Mouse (Mus musculus) neutrophil, adult 5-6 weeks (primary cell): Measurements from ENCODE around the gene Acbd4. TPM values are rescaled to one million over a fixed set of nuclear protein-coding genes. Genes with fewer than 3 reads are reported as not detected.

Experiments used
- ATAC-seq: fragments of 151-379, 151-347 bp; 2 replicates; pipeline ENCODE4 v1.8.0; 2017; ENCODE audit warnings: mild to moderate bottlenecking, moderate TSS enrichment; ENCODE audit not compliant: insufficient number of reproducible peaks, poor library complexity, low FRiP score, severe bottlenecking; ENCODE audit errors: extremely low read depth
- total RNA-seq: library from RNA; stranded (forward); fragments of 200-1000 nt; gene quantifications from 2 replicates; pipeline ENCODE4 v1.2.3, GENCODE M21; 2017

Acbd4 gene
- total RNA-seq, 1 experiment from 2014 or later = 21.1 TPM

GRCm38 (mm10) chr11:103111301-103111700 is 9.8 kb downstream of the Acbd4 start:
- no peak for ATAC-seq

GRCm38 (mm10) chr11:103111881-103112551 is 10.5 kb downstream of the Acbd4 start:
- ATAC-seq = no peak

DNA sequence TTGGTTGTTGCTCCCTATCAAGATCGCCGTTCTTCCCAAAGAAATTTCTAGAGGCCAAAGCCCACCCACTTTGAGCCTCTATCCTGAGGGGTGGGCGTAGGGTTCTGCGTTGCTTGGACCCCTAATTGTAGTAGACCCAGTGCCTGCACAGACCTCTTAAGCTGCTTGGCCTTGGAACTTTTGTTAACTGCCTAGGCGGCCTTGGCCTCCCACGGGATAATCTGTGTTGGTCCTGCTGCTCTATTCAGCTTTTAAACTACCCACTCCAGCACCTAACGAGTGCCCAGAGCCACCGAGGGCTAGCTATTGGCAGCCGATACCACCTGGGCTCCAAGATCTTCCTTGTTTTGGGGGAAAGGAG is 11.1 kb downstream of the Acbd4 start:
- no peak for ATAC-seq

DNA sequence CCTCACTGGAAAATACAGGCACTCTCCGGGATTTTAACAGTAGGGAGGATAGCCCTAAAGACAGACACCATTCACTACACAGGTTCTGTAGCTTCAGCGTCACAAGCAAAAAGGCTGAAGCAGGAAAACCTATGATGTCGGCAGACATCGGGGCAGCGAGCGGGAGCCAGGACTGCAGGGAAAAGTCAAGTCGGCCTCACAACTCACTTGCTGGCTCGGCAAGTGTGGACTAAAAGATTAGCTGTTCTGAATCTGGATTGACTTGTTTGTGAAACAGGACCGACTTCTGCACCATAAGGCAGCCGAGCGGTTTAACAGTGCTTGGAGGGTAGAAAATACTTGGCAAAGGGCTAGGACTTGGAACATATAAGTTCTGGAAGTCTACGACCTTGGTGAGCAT is 11.5 kb downstream of the Acbd4 start:
- no peak for ATAC-seq

- no peak for ATAC-seq
These were observed 12.3 kb downstream of the Acbd4 start for GRCm38 (mm10) chr11:103113771-103114170.

DNA sequence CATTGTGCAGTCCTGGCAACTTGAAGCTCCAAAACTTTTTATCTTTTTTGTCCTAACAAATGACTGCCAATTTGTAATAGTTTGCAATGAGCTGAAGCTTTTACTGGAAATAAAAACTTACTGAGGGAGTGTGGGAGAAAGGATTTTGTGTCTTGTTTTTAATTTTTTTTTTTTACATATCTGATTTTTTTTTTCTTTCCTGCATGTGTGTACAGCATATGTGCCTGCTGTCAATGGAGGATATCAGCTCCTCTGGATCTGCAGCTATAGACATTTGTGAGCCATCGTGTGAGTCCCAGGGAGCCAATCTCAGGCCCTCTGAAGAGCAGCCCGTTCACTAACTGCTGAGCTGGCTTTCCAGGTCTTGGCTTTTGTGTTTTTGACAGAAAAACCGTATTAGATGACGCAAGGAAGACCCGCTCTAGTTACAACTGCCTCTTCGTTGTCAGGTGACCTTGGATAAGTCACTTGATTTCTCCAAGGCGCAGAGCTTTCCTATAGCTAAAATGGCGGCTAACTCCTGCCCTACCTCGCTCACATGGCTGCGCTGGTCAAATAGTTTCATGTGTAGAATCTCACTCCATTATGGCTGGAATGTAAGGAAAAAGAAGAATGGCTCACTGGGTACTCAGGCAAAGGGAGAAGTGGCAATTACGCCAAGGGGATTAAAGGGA is 12.9 kb downstream of the Acbd4 start:
- ATAC-seq = no peak

- peak; percentile 29 for ATAC-seq
These were observed 13.9 kb downstream of the Acbd4 start for GRCm38 (mm10) chr11:103115163-103116007.

DNA sequence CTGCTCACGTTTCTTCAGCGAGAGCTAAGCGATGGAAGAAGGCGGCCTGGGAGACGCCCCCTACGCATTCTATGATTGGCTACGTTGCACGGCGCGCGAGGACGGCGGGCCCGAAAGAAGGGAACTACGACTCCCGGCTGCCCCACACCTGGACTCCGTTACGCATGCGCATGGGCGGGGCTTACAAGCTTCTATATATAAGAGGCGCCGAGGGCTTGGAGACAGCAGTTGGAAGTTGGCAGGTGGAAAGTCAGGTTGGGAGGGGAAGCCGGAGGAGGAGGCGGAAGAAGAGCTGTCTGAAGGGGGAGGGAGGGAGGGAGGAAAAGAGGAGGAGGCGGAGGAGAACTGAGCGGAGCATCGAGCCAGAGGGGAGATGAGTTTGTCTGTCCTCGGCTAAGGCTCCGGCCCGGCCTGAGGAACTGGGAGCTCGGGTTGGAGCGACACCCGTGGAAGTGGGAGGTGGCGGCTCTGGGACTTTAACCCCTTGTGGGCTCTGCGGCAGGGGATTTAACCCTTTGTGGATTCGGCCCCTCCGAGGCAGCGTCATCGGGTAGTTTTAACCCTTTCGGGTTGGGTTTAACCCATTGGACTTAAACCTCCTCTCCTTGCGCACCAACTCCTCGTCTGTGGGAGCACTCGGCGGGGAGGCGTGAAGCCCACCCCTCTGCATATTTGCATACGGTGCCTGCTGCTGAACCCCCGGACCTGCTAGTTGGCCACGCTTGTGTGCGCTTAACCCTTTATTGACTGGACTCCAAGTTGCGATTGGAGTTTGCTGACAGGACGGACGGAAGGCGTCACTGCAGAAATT is 14.7 kb downstream of the Acbd4 start, which contains the start of gene Hexim1:
TSS of gene Hexim1 (plus strand) at position 224 of the 811 bp plus-strand sequence.
- peak; percentile 84 for ATAC-seq

GRCm38 (mm10) chr11:103116959-103117590 is 15.6 kb downstream of the Acbd4 start:
- peak; percentile 17; the same call in 1 of the 2 replicates for ATAC-seq

- no peak for ATAC-seq
These were observed 16.1 kb downstream of the Acbd4 start for GRCm38 (mm10) chr11:103117591-103118009.

DNA sequence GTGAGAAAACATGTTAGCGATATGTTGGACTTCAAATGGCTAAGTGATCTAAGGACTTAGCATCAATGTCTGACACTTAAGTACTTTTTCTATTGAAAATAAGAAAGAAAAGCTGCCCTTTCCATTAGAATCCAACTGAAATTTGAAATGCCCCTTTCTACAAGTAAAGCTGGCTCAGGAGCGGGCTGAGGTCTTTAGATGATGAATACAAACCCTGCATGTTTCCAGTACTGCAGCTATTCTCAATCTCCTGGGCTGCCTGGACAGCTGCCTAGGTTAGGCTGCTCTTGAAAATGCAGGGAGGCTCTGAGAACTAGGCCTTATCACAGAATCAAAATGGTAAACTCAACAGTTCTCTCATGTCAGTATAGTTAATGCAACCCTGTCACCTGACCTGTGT is 17.4 kb downstream of the Acbd4 start:
- ATAC-seq = no peak

DNA sequence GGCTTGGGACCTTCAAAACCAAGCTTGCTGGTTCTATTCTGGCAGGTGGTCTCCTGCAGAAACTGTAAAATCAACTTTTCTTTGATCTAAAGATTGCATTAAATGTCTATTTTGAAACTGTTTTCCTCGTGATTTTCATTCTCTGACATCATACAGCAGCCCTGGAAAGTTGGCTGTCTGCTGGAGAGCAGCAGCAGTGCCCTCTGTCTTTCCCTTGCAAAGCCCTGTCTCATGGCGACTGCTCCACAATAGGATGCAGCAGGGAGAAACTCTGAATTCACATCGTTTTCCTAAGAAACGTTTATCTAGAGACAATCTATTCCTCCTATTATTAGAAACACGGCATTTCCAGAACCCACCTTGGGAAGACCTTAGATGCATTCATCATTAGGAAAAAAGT is 18.1 kb downstream of the Acbd4 start:
- no peak for ATAC-seq

GRCm38 (mm10) chr11:103120315-103120714 is 18.8 kb downstream of the Acbd4 start:
- ATAC-seq = no peak

- no peak for ATAC-seq
These were observed 30.5 kb downstream of the Acbd4 start, which contains the start of gene Hexim2 for GRCm38 (mm10) chr11:103131701-103132575. Gene Hexim2 (plus strand): TSS chr11:103132429.

DNA sequence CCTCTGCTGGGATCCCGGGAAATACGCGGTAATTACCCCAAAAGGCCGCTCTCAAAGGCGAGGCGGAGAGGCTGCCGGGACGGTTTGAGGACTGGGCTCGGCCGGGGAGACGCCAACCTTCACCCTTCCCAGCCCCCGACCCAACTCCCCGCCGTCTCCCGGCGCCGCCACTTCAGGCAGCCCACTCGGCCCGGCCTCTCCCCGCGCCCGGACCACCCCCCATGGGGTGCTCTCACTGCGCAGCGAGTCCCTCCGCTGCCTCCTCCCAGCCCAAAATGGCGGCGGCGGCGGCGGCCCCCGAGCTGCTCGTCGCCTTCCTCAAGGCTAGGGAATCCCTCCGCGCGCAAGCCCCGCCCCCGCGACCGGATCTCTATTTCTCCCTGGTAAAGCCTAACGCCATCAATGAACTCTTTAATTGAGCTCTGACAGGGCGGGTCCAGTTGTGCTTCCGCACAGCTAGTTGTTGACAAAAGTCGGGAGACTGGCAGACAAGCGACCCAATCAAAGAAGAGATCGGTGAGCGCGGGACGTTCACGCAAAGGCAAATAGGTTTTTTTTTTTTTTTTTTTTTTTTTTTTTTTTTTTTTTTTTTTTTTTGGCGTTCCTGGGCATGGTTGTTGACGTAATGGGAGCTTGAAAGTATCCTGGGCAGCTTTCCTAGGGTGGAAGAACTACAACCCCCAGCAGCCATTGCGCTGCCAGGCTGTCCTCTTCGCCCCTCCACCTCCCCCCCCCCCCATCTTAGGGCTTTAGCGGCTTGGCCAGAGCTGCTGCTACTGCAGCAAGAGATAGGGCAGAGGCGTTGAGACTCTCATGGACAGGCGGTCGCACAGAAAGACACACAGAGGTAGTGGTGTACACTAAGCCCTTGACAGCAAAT is 31.3 kb downstream of the Acbd4 start:
- ATAC-seq = peak; percentile 96

DNA sequence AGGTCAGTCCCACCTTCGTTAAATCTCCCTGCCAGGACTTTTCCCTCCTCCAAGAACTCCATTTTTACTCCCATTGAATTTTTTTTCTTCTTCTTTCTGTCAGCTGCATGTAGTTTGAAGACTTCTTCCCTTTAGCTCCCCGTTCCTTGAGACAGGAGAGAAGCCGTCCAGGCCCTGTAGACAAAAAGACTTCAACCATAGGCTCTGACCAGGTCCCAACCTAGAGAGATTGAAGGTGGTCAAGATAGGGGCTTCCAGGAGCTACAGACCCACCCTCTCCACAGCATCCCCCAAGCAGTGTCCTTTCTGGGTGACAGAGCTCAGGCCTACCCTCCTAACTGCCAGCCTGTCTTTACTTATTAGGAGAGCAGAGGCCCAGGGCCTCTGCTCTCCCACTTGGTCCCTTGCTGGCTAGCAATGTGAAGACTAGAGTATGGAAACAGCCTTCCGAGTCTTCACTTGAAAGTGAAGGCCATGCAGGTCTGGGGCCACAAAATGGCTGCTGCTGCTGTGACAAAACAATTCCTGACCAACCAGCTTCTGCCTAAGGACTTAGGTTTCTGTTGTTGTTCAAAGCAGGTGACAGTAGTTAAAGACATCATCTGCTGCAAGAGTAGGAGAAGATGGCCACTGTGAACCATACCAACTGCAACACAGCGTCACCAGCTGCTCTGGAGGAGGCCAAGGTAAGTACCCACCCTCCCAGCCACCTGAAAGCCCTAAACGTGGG is 32.1 kb downstream of the Acbd4 start:
- ATAC-seq = no peak
